Mouse (Mus musculus): ENCODE measurements around the gene Il1rapl2. TPM values are rescaled to one million over a fixed set of nuclear protein-coding genes. Genes with fewer than 3 reads are reported as not detected.

Il1rapl2 gene
- total RNA-seq, 1 experiment, result not detected

- Histone ChIP-seq H3K4me1 (ENCODE audit: control insufficient read depth in 2 of 2, insufficient read depth in 2 of 2, low read length in 2 of 2, poor library complexity in 1 of 2) (no peaks in the 10 kb centered on the region), H3K9ac (ENCODE audit: insufficient read depth, low read depth, low read length, poor library complexity, severe bottlenecking) (no peak overlapping the region), H3K4me3 (ENCODE audit: insufficient read depth in 1 of 2, low read depth in 1 of 2, low read length in 2 of 2, poor library complexity in 1 of 2, severe bottlenecking in 1 of 2) (no peak overlapping the region), H3K36me3 (ENCODE audit: control insufficient read depth, insufficient read depth, low read length, poor library complexity, severe bottlenecking) (no peaks in the 10 kb centered on the region), H3K27ac (ENCODE audit: insufficient read depth, low read depth, low read length, poor library complexity, severe bottlenecking) (no peak overlapping the region), H3K9me3 (ENCODE audit: control insufficient read depth, insufficient read depth, low read depth, low read length) (no peaks in the 10 kb centered on the region)
- in situ Hi-C loops (cut with MboI; ENCODE audit: low sequenced_read_pairs in 2 of 2, unreplicated experiment in 2 of 2), result no loop called here
- TF ChIP-seq ZNF384 (IDR thresholded peaks at IDR 0.05; ENCODE audit: low read depth, low read length), result no peak
- TF ChIP-seq HCFC1 (IDR thresholded peaks at IDR 0.05; ENCODE audit: borderline replicate concordance, insufficient read depth, low read length), result no peak
- no peak for TF ChIP-seq CHD2 (IDR thresholded peaks at IDR 0.05; ENCODE audit: low read depth, low read length)
- TF ChIP-seq ZC3H11A (IDR thresholded peaks at IDR 0.05; ENCODE audit: borderline replicate concordance, low read depth, low read length), result no peak
- no peak for TF ChIP-seq MAFK (IDR thresholded peaks at IDR 0.05; ENCODE audit: insufficient read depth, low read depth, low read length)
- DNase-seq (ENCODE audit: low read depth, low spot score), result no peak
Measured at GRCm38 (mm10) chrX:137805484-137806200, 235.2 kb downstream of the Il1rapl2 start.

- Histone ChIP-seq H3K4me1 (ENCODE audit: control insufficient read depth in 2 of 2, insufficient read depth in 2 of 2, low read length in 2 of 2, poor library complexity in 1 of 2) (no peaks in the 10 kb centered on the region), H3K4me3 (ENCODE audit: insufficient read depth in 1 of 2, low read depth in 1 of 2, low read length in 2 of 2, poor library complexity in 1 of 2, severe bottlenecking in 1 of 2) (no peak overlapping the region), H3K27ac (ENCODE audit: insufficient read depth, low read depth, low read length, poor library complexity, severe bottlenecking) (no peak overlapping the region), H3K9me3 (ENCODE audit: control insufficient read depth, insufficient read depth, low read depth, low read length) (no peaks in the 10 kb centered on the region), H3K36me3 (ENCODE audit: control insufficient read depth, insufficient read depth, low read length, poor library complexity, severe bottlenecking) (no peaks in the 10 kb centered on the region), H3K9ac (ENCODE audit: insufficient read depth, low read depth, low read length, poor library complexity, severe bottlenecking) (no peak overlapping the region)
- TF ChIP-seq CHD2 (IDR thresholded peaks at IDR 0.05; ENCODE audit: low read depth, low read length), result no peak
- no peak for TF ChIP-seq HCFC1 (IDR thresholded peaks at IDR 0.05; ENCODE audit: borderline replicate concordance, insufficient read depth, low read length)
- no peak for TF ChIP-seq ZC3H11A (IDR thresholded peaks at IDR 0.05; ENCODE audit: borderline replicate concordance, low read depth, low read length)
- no peak for TF ChIP-seq ZNF384 (IDR thresholded peaks at IDR 0.05; ENCODE audit: low read depth, low read length)
- no peak for TF ChIP-seq MAFK (IDR thresholded peaks at IDR 0.05; ENCODE audit: insufficient read depth, low read depth, low read length)
- DNase-seq (ENCODE audit: low read depth, low spot score), result no peak
- in situ Hi-C loops (cut with MboI; ENCODE audit: low sequenced_read_pairs in 2 of 2, unreplicated experiment in 2 of 2), result no loop called here
Measured at GRCm38 (mm10) chrX:137806231-137807114, 236.1 kb downstream of the Il1rapl2 start.

GRCm38 (mm10) chrX:137809526-137809925 is 239.1 kb downstream of the Il1rapl2 start:
- no peak for DNase-seq (ENCODE audit: low read depth, low spot score)
- Histone ChIP-seq H3K9me3 (ENCODE audit: control insufficient read depth, insufficient read depth, low read depth, low read length) (no peaks in the 10 kb centered on the region), H3K27ac (ENCODE audit: insufficient read depth, low read depth, low read length, poor library complexity, severe bottlenecking) (no peak overlapping the region), H3K4me3 (ENCODE audit: insufficient read depth in 1 of 2, low read depth in 1 of 2, low read length in 2 of 2, poor library complexity in 1 of 2, severe bottlenecking in 1 of 2) (no peak overlapping the region), H3K9ac (ENCODE audit: insufficient read depth, low read depth, low read length, poor library complexity, severe bottlenecking) (no peak overlapping the region), H3K4me1 (ENCODE audit: control insufficient read depth in 2 of 2, insufficient read depth in 2 of 2, low read length in 2 of 2, poor library complexity in 1 of 2) (no peaks in the 10 kb centered on the region), H3K36me3 (ENCODE audit: control insufficient read depth, insufficient read depth, low read length, poor library complexity, severe bottlenecking) (no peaks in the 10 kb centered on the region)
- in situ Hi-C loops (cut with MboI; ENCODE audit: low sequenced_read_pairs in 2 of 2, unreplicated experiment in 2 of 2), result no loop called here
- TF ChIP-seq MAFK (IDR thresholded peaks at IDR 0.05; ENCODE audit: insufficient read depth, low read depth, low read length) (no peak), ZNF384 (IDR thresholded peaks at IDR 0.05; ENCODE audit: low read depth, low read length) (no peak), CHD2 (IDR thresholded peaks at IDR 0.05; ENCODE audit: low read depth, low read length) (no peak)

GRCm38 (mm10) chrX:137812151-137812550 is 241.7 kb downstream of the Il1rapl2 start:
- TF ChIP-seq MAFK (IDR thresholded peaks at IDR 0.05; ENCODE audit: insufficient read depth, low read depth, low read length) (no peak), HCFC1 (IDR thresholded peaks at IDR 0.05; ENCODE audit: borderline replicate concordance, insufficient read depth, low read length) (no peak), CHD2 (IDR thresholded peaks at IDR 0.05; ENCODE audit: low read depth, low read length) (no peak), ZC3H11A (IDR thresholded peaks at IDR 0.05; ENCODE audit: borderline replicate concordance, low read depth, low read length) (no peak), ZNF384 (IDR thresholded peaks at IDR 0.05; ENCODE audit: low read depth, low read length) (no peak)
- in situ Hi-C loops (cut with MboI; ENCODE audit: low sequenced_read_pairs in 2 of 2, unreplicated experiment in 2 of 2), result no loop called here
- no peak overlapping the region for H3K4me3 ChIP-seq (ENCODE audit: insufficient read depth in 1 of 2, low read depth in 1 of 2, low read length in 2 of 2, poor library complexity in 1 of 2, severe bottlenecking in 1 of 2)
- no peaks in the 10 kb centered on the region for H3K36me3 ChIP-seq (ENCODE audit: control insufficient read depth, insufficient read depth, low read length, poor library complexity, severe bottlenecking)
- no peak for DNase-seq (ENCODE audit: low read depth, low spot score)
- H3K27ac ChIP-seq (ENCODE audit: insufficient read depth, low read depth, low read length, poor library complexity, severe bottlenecking), result no peak overlapping the region
- H3K9ac ChIP-seq (ENCODE audit: insufficient read depth, low read depth, low read length, poor library complexity, severe bottlenecking), result no peak overlapping the region
- H3K4me1 ChIP-seq (ENCODE audit: control insufficient read depth in 2 of 2, insufficient read depth in 2 of 2, low read length in 2 of 2, poor library complexity in 1 of 2), result no peaks in the 10 kb centered on the region
- H3K9me3 ChIP-seq (ENCODE audit: control insufficient read depth, insufficient read depth, low read depth, low read length), result no peaks in the 10 kb centered on the region

Data from ES-E14 (cell line).